Mouse (Mus musculus) heart, postnatal 0 days (tissue): Measurements from ENCODE around the gene 1700001K19Rik.

Experiments used
- CTCF ChIP-seq: IDR thresholded peaks from 2 replicates; pipeline ENCODE4 v1.5.1; 2016; ENCODE audit warnings: antibody characterized with exemption, control low read depth, low read depth
- EP300 ChIP-seq: IDR thresholded peaks from 2 replicates; pipeline ENCODE4 v1.6.1; 2016; ENCODE audit warnings: antibody characterized with exemption, low read depth

DNA sequence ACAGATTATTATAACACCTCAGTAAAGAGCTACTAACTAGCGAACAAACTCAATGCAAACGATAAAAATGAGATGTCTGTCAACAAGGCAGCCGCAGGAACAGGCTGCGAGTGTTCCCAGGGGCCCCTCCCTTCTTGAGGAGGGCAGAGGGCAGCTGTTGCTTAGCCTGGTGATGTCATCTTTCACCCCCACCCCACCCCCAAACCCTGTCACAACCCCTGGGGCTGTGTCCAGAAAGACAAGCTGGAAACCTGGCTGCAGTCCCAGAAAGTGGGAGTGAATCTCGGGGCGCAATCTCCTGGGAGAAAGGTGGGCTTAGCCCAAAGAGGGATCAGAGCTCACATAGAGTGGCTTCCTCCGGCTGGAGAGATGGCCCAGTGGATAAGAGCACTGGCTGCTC, 1.2 kb downstream of the 1700001K19Rik start:
- TF ChIP-seq EP300 (no peak), CTCF (no peak)
